Mouse (Mus musculus) megakaryocyte, embryonic 14.5 days (primary cell): Measurements from ENCODE around the gene Gpr89. TPM values are rescaled to one million over a fixed set of nuclear protein-coding genes. Genes with fewer than 3 reads are reported as not detected.

Source experiments
- H3K27me3 ChIP-seq: replicated peaks from 2 replicates; pipeline ENCODE3; 2012; ENCODE audit warnings: inconsistent platforms
- H3K36me3 ChIP-seq: replicated peaks from 2 replicates; pipeline ENCODE3; 2012; ENCODE audit warnings: low read length, inconsistent platforms, mixed read lengths
- H3K4me1 ChIP-seq: 2 replicates; pipeline ENCODE4 v1.6.1; 2012; ENCODE audit warnings: inconsistent platforms
- H3K4me3 ChIP-seq: replicated peaks from 2 replicates; pipeline ENCODE3; 2012; ENCODE audit warnings: moderate library complexity, mild to moderate bottlenecking, inconsistent platforms
- H3K9me3 ChIP-seq: 2 replicates; pipeline ENCODE4 v1.6.1; 2012; ENCODE audit warnings: inconsistent platforms
- FLI1 ChIP-seq: IDR thresholded peaks from 2 replicates; pipeline ENCODE4 v1.6.1; 2012; ENCODE audit warnings: low read length, inconsistent platforms, mixed read lengths
- GATA1 ChIP-seq: IDR thresholded peaks from 3 replicates; pipeline ENCODE4 v1.6.1; 2012; ENCODE audit warnings: mixed read lengths, low read length, inconsistent platforms, borderline replicate concordance
- polyA plus RNA-seq: library from polyadenylated mRNA; stranded (reverse); fragments of >175 nt; gene quantifications from 2 replicates; pipeline ENCODE4 v1.2.3, GENCODE M21; 2012; ENCODE audit warnings: low replicate concordance; ENCODE audit not compliant: insufficient read depth

Gene Gpr89
- polyA plus RNA-seq, 1 experiment = 1.8 TPM

- TF ChIP-seq FLI1 (no peak), GATA1 (no peak)
- Histone ChIP-seq H3K4me1 (no peaks in the 10 kb centered on the region), H3K27me3 (no peaks in the 10 kb centered on the region), H3K9me3 (no peaks in the 10 kb centered on the region), H3K36me3 (peaks cover 94% of the 10 kb centered on the region), H3K4me3 (no peak overlapping the region)
These were observed 30.2 kb downstream of the Gpr89 start for GRCm38 (mm10) chr3:96874808-96875571.

- Histone ChIP-seq H3K4me3 (peak overlapping the region; percentile 10), H3K4me1 (no peaks in the 10 kb centered on the region), H3K27me3 (no peaks in the 10 kb centered on the region), H3K36me3 (peaks cover 97% of the 10 kb centered on the region), H3K9me3 (no peaks in the 10 kb centered on the region)
- TF ChIP-seq FLI1 (no peak), GATA1 (no peak)
These were observed 32.6 kb downstream of the Gpr89 start for GRCm38 (mm10) chr3:96872501-96872900.

- H3K4me3 ChIP-seq = no peak overlapping the region
- H3K9me3 ChIP-seq = no peaks in the 10 kb centered on the region
- peaks cover 84% of the 10 kb centered on the region for H3K36me3 ChIP-seq
- H3K4me1 ChIP-seq = no peaks in the 10 kb centered on the region
- TF ChIP-seq GATA1 (no peak), FLI1 (no peak)
- H3K27me3 ChIP-seq = no peaks in the 10 kb centered on the region
These were observed 34.1 kb downstream of the Gpr89 start for GRCm38 (mm10) chr3:96871070-96871469.

- Histone ChIP-seq H3K9me3 (no peaks in the 10 kb centered on the region), H3K4me1 (no peaks in the 10 kb centered on the region), H3K36me3 (peaks cover 76% of the 10 kb centered on the region), H3K4me3 (no peak overlapping the region), H3K27me3 (no peaks in the 10 kb centered on the region)
- no peak for TF ChIP-seq FLI1
- no peak for TF ChIP-seq GATA1
These were observed 34.9 kb downstream of the Gpr89 start for GRCm38 (mm10) chr3:96870270-96870669.

GRCm38 (mm10) chr3:96869091-96869490 is 36.1 kb downstream of the Gpr89 start:
- Histone ChIP-seq H3K4me1 (no peaks in the 10 kb centered on the region), H3K4me3 (no peak overlapping the region), H3K9me3 (no peaks in the 10 kb centered on the region), H3K27me3 (no peaks in the 10 kb centered on the region), H3K36me3 (peaks cover 65% of the 10 kb centered on the region)
- TF ChIP-seq FLI1 = no peak
- no peak for TF ChIP-seq GATA1

GRCm38 (mm10) chr3:96868566-96868965 is 36.6 kb downstream of the Gpr89 start:
- H3K27me3 ChIP-seq = no peaks in the 10 kb centered on the region
- no peaks in the 10 kb centered on the region for H3K9me3 ChIP-seq
- peaks cover 60% of the 10 kb centered on the region for H3K36me3 ChIP-seq
- H3K4me3 ChIP-seq = no peak overlapping the region
- H3K4me1 ChIP-seq = no peaks in the 10 kb centered on the region
- TF ChIP-seq FLI1 (no peak), GATA1 (no peak)

- H3K4me1 ChIP-seq = no peaks in the 10 kb centered on the region
- no peak for TF ChIP-seq FLI1
- no peak for TF ChIP-seq GATA1
- H3K9me3 ChIP-seq = no peaks in the 10 kb centered on the region
- no peaks in the 10 kb centered on the region for H3K27me3 ChIP-seq
- H3K36me3 ChIP-seq = peaks cover 53% of the 10 kb centered on the region
- H3K4me3 ChIP-seq = no peak overlapping the region
These were observed 37.3 kb downstream of the Gpr89 start for GRCm38 (mm10) chr3:96867863-96868262.

- no peaks in the 10 kb centered on the region for H3K9me3 ChIP-seq
- TF ChIP-seq FLI1 (no peak), GATA1 (no peak)
- H3K27me3 ChIP-seq = no peaks in the 10 kb centered on the region
- no peak overlapping the region for H3K4me3 ChIP-seq
- peaks cover 9% of the 10 kb centered on the region for H3K36me3 ChIP-seq
- no peaks in the 10 kb centered on the region for H3K4me1 ChIP-seq
These were observed 44.6 kb downstream of the Gpr89 start for GRCm38 (mm10) chr3:96860498-96860897.

GRCm38 (mm10) chr3:96855833-96856232 is 49.3 kb downstream of the Gpr89 start:
- TF ChIP-seq GATA1 (no peak), FLI1 (no peak)

GRCm38 (mm10) chr3:96854376-96854775 is 50.8 kb downstream of the Gpr89 start:
- Histone ChIP-seq H3K27me3 (peaks cover 13% of the 10 kb centered on the region), H3K4me3 (no peak overlapping the region), H3K36me3 (no peaks in the 10 kb centered on the region), H3K4me1 (no peaks in the 10 kb centered on the region), H3K9me3 (no peaks in the 10 kb centered on the region)
- TF ChIP-seq FLI1 (no peak), GATA1 (no peak)

More at GRCm38 (mm10) chr3:96855833-96856232, 49.3 kb downstream of the Gpr89 start:
- Histone ChIP-seq H3K4me3 (no peak overlapping the region), H3K36me3 (peaks cover 9% of the 10 kb centered on the region), H3K9me3 (no peaks in the 10 kb centered on the region), H3K4me1 (no peaks in the 10 kb centered on the region), H3K27me3 (peaks cover 10% of the 10 kb centered on the region)
